Mouse (Mus musculus) embryonic facial prominence, embryonic 10.5 days (tissue): ENCODE measurements at regions not wholly inside any gene's neighbourhood (a gene's known extent, or its start where the extent isn't known, plus 50 kb on each side); places are given as distances from the start of the nearest gene placed in this dataset.
A peak's percentile ranks its signal among the peaks of the same experiment; 100 is the strongest.

ENCODE experiments used
- DNase-seq: peaks from one replicate; pipeline ENCODE4 v3.0.0-alpha.2; 2017; ENCODE audit warnings: low spot score
- H3K27ac ChIP-seq: fragments of 300-500 bp; sonication (generic); replicated peaks from 2 replicates; pipeline ENCODE4 v1.5.1; 2016; ENCODE audit warnings: mild to moderate bottlenecking
- H3K27me3 ChIP-seq: fragments of 300-500 bp; sonication (generic); replicated peaks from 2 replicates; pipeline ENCODE4 v1.6.1; 2016; ENCODE audit warnings: low read depth, mild to moderate bottlenecking; ENCODE audit not compliant: poor library complexity, severe bottlenecking
- H3K36me3 ChIP-seq: fragments of 300-500 bp; sonication (generic); replicated peaks from 2 replicates; pipeline ENCODE4 v1.6.1; 2016; ENCODE audit warnings: mild to moderate bottlenecking, moderate library complexity
- H3K4me1 ChIP-seq: fragments of 300-500 bp; sonication (generic); 2 replicates; pipeline ENCODE4 v1.6.1; 2016
- H3K4me3 ChIP-seq: fragments of 300-500 bp; sonication (generic); 2 replicates; pipeline ENCODE4 v1.5.1; 2016; ENCODE audit warnings: mild to moderate bottlenecking, moderate library complexity
- H3K9me3 ChIP-seq: fragments of 300-500 bp; sonication (generic); 2 replicates; pipeline ENCODE4 v1.6.1; 2016; ENCODE audit warnings: mild to moderate bottlenecking
- WGBS: fragments of 180-500 bp; shearing (Covaris S2); methylation state at CpG from one replicate; pipeline ENCODE4 v1.1.7; 2016; 5-methylcytosine and 5-hydroxymethylcytosine counted together

DNA sequence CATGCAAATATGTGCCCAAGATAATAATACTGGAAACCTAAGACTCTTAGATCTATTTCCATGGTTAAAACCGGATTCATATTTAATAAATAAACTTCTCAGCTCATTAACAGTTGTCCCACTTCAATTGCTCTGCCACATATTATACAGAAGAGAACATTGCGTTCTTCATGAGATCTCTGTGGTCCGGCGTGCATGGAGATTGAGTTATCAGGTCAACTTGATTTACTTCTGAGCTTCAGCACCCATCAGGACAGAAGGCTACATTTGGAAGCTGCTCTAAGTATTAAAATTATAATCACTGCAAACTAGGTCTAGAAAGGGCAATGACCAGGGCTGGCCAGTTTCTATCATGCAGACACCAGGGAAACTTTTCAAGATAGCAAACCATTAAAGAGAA is 295.9 kb upstream of the Cd180 start:
- Histone ChIP-seq H3K9me3 (no peaks in the 10 kb centered on the region), H3K27me3 (peaks cover 12% of the 10 kb centered on the region; the same call in 1 of the 2 replicates), H3K36me3 (no peaks in the 10 kb centered on the region), H3K27ac (no peak overlapping the region), H3K4me1 (peaks cover 12% of the 10 kb centered on the region), H3K4me3 (no peak overlapping the region)
- DNase-seq = no peak
- 95% methylated on average over 4 of the region's 4 CpGs for WGBS

- Histone ChIP-seq H3K4me3 (no peak overlapping the region), H3K36me3 (no peaks in the 10 kb centered on the region), H3K27me3 (no peaks in the 10 kb centered on the region), H3K9me3 (no peaks in the 10 kb centered on the region), H3K4me1 (no peaks in the 10 kb centered on the region), H3K27ac (no peak overlapping the region)
- no peak for DNase-seq
- 92% methylated on average over 4 of the region's 4 CpGs for WGBS
Measured at GRCm38 (mm10) chr13:102411840-102412239, 281.5 kb upstream of the Cd180 start.

- Histone ChIP-seq H3K27ac (no peak overlapping the region), H3K9me3 (no peaks in the 10 kb centered on the region), H3K27me3 (no peaks in the 10 kb centered on the region), H3K4me3 (no peak overlapping the region), H3K36me3 (no peaks in the 10 kb centered on the region), H3K4me1 (no peaks in the 10 kb centered on the region)
- DNase-seq = no peak
- 68% methylated on average over 3 of the region's 3 CpGs for WGBS
Measured at GRCm38 (mm10) chr13:102434372-102434954, 258.9 kb upstream of the Cd180 start.

DNA sequence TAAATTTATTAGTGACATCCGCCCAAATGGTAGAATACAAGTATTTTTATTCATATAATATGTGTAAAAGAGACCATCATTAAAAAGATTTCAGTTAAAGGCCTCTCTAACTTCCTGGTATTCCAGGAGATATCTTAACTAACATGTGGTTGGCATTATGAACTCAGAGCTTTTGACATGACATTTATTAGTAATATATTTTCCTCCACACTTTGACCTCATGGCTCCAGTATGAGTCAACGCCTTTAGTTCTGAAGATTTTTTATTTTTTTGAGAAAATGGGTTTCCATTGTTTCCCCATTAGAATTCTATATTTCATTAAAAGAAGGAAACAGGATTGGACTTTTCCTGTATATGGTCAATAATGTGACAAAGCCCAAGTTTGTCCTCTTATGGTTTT is 250.7 kb upstream of the Cd180 start:
- 83% methylated on average over 2 of the region's 2 CpGs for WGBS
- Histone ChIP-seq H3K9me3 (no peaks in the 10 kb centered on the region), H3K27ac (no peak overlapping the region), H3K4me3 (no peak overlapping the region), H3K36me3 (no peaks in the 10 kb centered on the region), H3K4me1 (no peaks in the 10 kb centered on the region), H3K27me3 (no peaks in the 10 kb centered on the region)
- no peak for DNase-seq

DNA sequence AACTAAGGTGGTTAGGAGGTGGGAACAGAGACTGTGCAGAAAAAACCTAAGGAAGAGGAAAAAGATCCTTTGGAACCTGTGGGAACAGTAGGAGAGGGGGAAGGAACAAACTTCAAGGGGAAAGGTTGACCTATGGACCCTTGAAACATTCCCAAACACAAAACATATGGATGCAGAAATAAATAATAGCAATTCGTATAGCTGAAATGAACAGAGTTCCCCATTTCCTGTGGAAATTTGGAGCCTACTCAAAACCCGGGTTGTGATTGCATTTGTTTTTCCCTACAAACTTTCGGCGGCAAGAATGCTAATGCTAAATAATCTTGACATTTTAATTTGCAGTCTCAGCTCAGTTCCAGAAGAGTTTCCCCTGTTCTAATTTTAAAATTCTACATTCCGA is 246.0 kb upstream of the Cd180 start:
- Histone ChIP-seq H3K27me3 (peaks cover 7% of the 10 kb centered on the region; the same call in 1 of the 2 replicates), H3K4me3 (no peak overlapping the region), H3K27ac (no peak overlapping the region), H3K9me3 (no peaks in the 10 kb centered on the region), H3K36me3 (no peaks in the 10 kb centered on the region), H3K4me1 (peaks cover 13% of the 10 kb centered on the region)
- no peak for DNase-seq
- WGBS = 63% methylated on average over 5 of the region's 5 CpGs

DNA sequence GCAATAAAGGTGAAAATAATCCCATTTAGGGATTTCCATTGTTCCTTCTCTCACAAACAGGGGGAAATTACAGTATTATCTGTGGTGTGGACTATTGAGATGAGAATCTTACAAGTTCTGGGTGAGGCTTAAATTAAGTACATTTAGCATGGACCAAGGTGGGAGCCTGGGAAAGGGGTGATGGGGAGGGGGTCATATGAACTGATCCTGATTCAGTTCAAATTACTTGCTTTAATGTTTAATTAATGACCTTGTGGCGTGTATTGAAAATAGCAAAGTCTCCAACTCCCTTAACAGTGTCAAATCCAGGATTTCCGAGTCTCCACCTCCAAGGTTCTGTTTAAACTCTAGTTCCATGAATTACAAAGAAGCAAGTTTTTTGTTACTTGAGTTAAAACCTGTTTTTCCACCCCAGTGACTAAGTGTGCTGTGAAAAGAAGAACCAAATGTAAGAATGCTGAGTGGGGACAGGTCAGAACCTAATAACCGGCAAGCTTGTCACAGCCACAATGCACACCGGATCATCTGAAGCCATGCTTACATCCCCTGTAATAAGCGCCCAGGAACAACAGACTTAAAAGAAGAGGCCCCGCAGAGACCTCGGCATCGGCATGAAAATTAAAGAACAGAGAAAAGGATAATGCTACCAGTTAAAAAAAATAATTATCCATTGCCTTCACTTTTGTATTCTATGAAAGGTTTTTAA is 243.8 kb upstream of the Cd180 start:
- Histone ChIP-seq H3K27ac (no peak overlapping the region), H3K4me1 (peaks cover 13% of the 10 kb centered on the region), H3K27me3 (peaks cover 11% of the 10 kb centered on the region; the same call in 1 of the 2 replicates), H3K36me3 (no peaks in the 10 kb centered on the region), H3K9me3 (no peaks in the 10 kb centered on the region), H3K4me3 (no peak overlapping the region)
- no peak for DNase-seq
- 18% methylated on average over 8 of the region's 8 CpGs for WGBS

GRCm38 (mm10) chr13:102451176-102451575 is 242.2 kb upstream of the Cd180 start:
- no peak for DNase-seq
- Histone ChIP-seq H3K4me1 (peaks cover 13% of the 10 kb centered on the region), H3K36me3 (no peaks in the 10 kb centered on the region), H3K27me3 (peaks cover 11% of the 10 kb centered on the region; the same call in 1 of the 2 replicates), H3K4me3 (no peak overlapping the region), H3K27ac (no peak overlapping the region), H3K9me3 (no peaks in the 10 kb centered on the region)
- 76% methylated on average over 7 of the region's 7 CpGs for WGBS

- 70% methylated on average over 2 of the region's 2 CpGs for WGBS
- Histone ChIP-seq H3K4me1 (no peaks in the 10 kb centered on the region), H3K36me3 (no peaks in the 10 kb centered on the region), H3K9me3 (no peaks in the 10 kb centered on the region), H3K4me3 (no peak overlapping the region), H3K27ac (no peak overlapping the region), H3K27me3 (no peaks in the 10 kb centered on the region)
- no peak for DNase-seq
Measured at GRCm38 (mm10) chr13:102458711-102459110, 234.6 kb upstream of the Cd180 start.

DNA sequence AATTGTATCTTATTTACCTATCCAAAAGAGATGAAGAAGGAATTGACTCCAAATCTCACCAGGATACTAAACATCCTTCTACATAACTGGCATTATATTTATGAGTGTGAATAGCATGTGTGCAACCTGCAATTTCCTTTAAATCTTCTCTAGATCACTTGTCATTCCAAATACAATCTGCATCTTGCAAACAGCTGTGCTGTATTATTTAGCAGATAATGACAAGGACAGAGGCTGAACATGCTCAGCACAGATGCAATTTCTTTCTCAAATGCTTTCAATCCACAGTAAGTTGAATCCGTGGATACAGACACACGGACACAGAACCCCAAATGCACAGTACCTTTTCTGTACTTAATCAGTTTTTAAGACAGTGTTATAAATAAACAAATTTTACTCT is 229.4 kb upstream of the Cd180 start:
- H3K9me3 ChIP-seq = no peaks in the 10 kb centered on the region
- no peaks in the 10 kb centered on the region for H3K4me1 ChIP-seq
- no peaks in the 10 kb centered on the region for H3K36me3 ChIP-seq
- no peak overlapping the region for H3K4me3 ChIP-seq
- WGBS = 89% methylated on average over 2 of the region's 2 CpGs
- no peaks in the 10 kb centered on the region for H3K27me3 ChIP-seq
- no peak for DNase-seq
- H3K27ac ChIP-seq = no peak overlapping the region

DNA sequence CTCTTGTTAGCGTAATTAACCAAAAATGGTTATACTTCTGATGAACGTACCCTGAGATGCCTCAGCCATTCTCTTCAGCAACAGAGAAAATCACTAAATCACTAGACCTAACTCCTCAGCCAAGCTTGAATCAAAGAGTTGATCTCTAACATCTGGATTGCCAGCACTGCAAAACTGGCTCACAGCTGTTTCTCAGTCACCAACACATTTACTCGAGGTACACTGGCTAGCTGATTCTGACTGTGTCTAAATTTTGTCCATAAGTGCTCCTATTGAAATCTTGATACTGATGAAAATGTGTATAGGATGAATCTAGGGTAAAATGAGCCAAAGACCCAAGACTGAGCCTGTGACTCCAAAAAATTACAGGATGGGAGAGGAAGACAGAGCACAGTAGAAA is 211.5 kb upstream of the Cd180 start:
- DNase-seq = no peak

DNA sequence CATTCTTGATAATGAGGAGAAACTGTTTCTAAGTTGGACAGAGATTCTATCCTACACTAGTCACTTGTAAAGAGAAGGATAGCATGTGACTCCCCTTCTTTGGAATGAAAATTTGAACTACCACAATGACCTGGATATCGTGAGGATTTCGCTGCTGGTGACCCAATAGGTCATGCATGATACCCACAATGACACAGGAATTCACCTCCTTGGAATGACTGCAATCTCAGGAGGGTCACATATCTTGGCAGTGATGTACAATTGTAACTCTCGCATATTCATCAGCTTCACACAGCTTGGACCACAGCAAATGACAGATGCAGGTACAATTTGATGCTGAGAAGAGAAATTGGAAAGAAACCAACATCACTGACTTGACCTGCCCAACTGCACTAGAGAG is 210.9 kb upstream of the Cd180 start:
- H3K9me3 ChIP-seq = no peaks in the 10 kb centered on the region
- H3K27ac ChIP-seq = no peak overlapping the region
- H3K4me3 ChIP-seq = no peak overlapping the region
- no peak for DNase-seq
- no peaks in the 10 kb centered on the region for H3K27me3 ChIP-seq
- H3K36me3 ChIP-seq = no peaks in the 10 kb centered on the region
- no peaks in the 10 kb centered on the region for H3K4me1 ChIP-seq
- WGBS = 86% methylated on average over 3 of the region's 3 CpGs

More for the DNA sequence above, 211.5 kb upstream of the Cd180 start:
- no peaks in the 10 kb centered on the region for H3K9me3 ChIP-seq
- H3K4me1 ChIP-seq = no peaks in the 10 kb centered on the region
- H3K36me3 ChIP-seq = no peaks in the 10 kb centered on the region
- no peak overlapping the region for H3K4me3 ChIP-seq
- WGBS = 84% methylated on average over 3 of the region's 3 CpGs
- H3K27me3 ChIP-seq = no peaks in the 10 kb centered on the region
- no peak overlapping the region for H3K27ac ChIP-seq

DNA sequence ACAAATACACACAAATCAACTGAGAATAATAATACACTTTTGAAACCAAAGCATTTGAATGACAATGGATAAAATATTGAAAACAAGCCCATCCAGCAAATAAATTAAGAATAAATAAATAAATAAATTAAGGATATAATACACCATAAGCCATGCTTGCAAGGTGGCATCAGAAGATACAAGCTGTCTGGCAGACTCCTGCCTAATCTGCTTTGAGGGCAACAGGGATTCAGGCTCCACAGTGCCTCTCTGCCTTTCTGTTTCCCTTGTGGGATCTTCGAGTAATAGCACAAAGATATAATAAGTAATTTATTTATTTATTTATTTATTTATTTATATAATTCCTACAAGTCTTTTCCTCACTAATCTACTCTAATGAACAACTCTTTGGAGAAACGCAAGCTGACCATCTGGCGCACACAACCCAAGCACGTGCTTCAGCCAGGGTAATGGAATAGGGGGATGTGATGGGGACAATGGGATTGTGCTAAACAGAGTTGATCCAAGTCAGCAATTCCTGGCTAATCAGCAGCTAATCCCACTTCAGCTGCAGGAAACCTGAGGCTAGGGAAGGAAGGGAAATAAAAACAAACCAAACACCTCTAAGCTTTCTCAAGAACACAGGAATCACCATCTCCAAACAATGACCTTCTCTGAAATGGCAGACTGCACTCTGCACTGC is 205.8 kb upstream of the Cd180 start:
- 42% methylated on average over 4 of the region's 4 CpGs for WGBS
- no peak overlapping the region for H3K4me3 ChIP-seq
- peak; percentile 39 for DNase-seq
- H3K36me3 ChIP-seq = no peaks in the 10 kb centered on the region
- 0 out of 2 replicates have a peak, but pooled peaks cover 4% of the 10 kb centered on the region for H3K4me1 ChIP-seq
- H3K9me3 ChIP-seq = 0 out of 2 replicates have a peak, but pooled peaks cover 2% of the 10 kb centered on the region
- no peak overlapping the region; the same call in 1 of the 2 replicates for H3K27ac ChIP-seq
- no peaks in the 10 kb centered on the region for H3K27me3 ChIP-seq

DNA sequence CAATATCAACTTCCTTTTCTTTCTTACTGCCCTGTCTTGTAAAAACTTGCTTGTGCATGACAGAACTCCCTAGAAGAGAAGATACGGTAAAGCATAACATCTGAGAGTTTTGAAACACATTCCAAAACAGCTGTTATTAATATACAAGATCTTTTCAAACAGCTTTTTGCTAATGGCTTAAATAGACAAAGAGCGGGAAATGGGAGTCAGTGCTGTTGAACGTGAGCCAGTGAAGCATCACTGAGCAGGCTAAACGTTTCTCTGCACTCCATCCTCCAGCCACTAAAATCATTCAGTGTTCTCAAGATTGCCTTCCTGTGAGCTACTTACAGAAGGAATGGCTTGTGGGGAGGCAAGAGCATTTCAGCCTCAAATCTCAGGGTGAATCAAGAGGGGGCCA is 202.0 kb upstream of the Cd180 start:
- H3K27me3 ChIP-seq = no peaks in the 10 kb centered on the region
- WGBS = 87% methylated on average over 4 of the region's 4 CpGs
- no peak overlapping the region for H3K4me3 ChIP-seq
- no peaks in the 10 kb centered on the region for H3K36me3 ChIP-seq
- DNase-seq = no peak
- H3K4me1 ChIP-seq = 0 out of 2 replicates have a peak, but pooled peaks cover 4% of the 10 kb centered on the region
- 0 out of 2 replicates have a peak, but pooled peaks cover 2% of the 10 kb centered on the region for H3K9me3 ChIP-seq
- H3K27ac ChIP-seq = no peak overlapping the region
